Mouse (Mus musculus): Measurements from ENCODE around the gene Vmn2r5.
"Not testable (repeated sequence)": the region's sequence is repeated elsewhere in the genome, so short reads cannot be mapped to it uniquely, and the experiment has no call there.

Gene Vmn2r5

GRCm38 (mm10) chr3:64509742-64510141 lies at the start of gene Vmn2r5:
Vmn2r5 (minus strand) TSS chr3:64509842.
- DNase-seq (ENCODE audit: low read depth, low spot score) = not testable (repeated sequence)

- not testable (repeated sequence) for DNase-seq (ENCODE audit: low read depth, low spot score)
Observed at GRCm38 (mm10) chr3:64523585-64523984, 13.9 kb upstream of the Vmn2r5 start.
